8 mouse cellular contexts compared by ENCODE assay signal in genomic region chr7:84018291-84019266, GRCm38 (mm10).
DNase-seq lines count a peak whose midpoint lies in the region; ATAC-seq lines count a peak whose summit lies in the region.

No protein-coding gene starts in this region.

- peak; percentile 79; the same call in 1 of the 2 replicates for ATAC-seq in cerebellum, adult (ENCODE audit: insufficient number of reproducible peaks, low FRiP score, low TSS enrichment)

- intact Hi-C loops in left cerebral cortex, postnatal 14 days (cut with DNase I) = no loop called here

- DNase-seq in gastrocnemius, postnatal 10 days = peak; percentile 54
- peak; percentile 16 for DNase-seq in kidney, adult 9 months
- peak; percentile 60 for DNase-seq in ovary, postnatal 36 days (ENCODE audit: low spot score)
- no peak for DNase-seq in right cerebral cortex, postnatal 4 days
- DNase-seq in left cerebral cortex, postnatal 14 days (ENCODE audit: low spot score in 2 of 2) = no peak
- DNase-seq in right cerebral cortex, postnatal 25 days = no peak
- no peak for DNase-seq in thymus, postnatal 14 days

Comparison
In these comparisons a context has a peak if more than half of its experiments do, and no peak if none do; other contexts are left out.
1. DNase-seq: peak in gastrocnemius, postnatal 10 days (single experiment), kidney, adult 9 months (single experiment) and ovary, postnatal 36 days (single experiment); none in right cerebral cortex, postnatal 4 days (single experiment), left cerebral cortex, postnatal 14 days (0 of 2), right cerebral cortex, postnatal 25 days (single experiment) and thymus, postnatal 14 days (single experiment).